Mouse (Mus musculus): ENCODE measurements around the gene Brk1. TPM values are rescaled to one million over a fixed set of nuclear protein-coding genes. Genes with fewer than 3 reads are reported as not detected.
A peak's percentile ranks its signal among the peaks of the same experiment; 100 is the strongest.

Gene Brk1
- total RNA-seq, 2 experiments from 2014 or later, result 224 to 232 TPM

DNA sequence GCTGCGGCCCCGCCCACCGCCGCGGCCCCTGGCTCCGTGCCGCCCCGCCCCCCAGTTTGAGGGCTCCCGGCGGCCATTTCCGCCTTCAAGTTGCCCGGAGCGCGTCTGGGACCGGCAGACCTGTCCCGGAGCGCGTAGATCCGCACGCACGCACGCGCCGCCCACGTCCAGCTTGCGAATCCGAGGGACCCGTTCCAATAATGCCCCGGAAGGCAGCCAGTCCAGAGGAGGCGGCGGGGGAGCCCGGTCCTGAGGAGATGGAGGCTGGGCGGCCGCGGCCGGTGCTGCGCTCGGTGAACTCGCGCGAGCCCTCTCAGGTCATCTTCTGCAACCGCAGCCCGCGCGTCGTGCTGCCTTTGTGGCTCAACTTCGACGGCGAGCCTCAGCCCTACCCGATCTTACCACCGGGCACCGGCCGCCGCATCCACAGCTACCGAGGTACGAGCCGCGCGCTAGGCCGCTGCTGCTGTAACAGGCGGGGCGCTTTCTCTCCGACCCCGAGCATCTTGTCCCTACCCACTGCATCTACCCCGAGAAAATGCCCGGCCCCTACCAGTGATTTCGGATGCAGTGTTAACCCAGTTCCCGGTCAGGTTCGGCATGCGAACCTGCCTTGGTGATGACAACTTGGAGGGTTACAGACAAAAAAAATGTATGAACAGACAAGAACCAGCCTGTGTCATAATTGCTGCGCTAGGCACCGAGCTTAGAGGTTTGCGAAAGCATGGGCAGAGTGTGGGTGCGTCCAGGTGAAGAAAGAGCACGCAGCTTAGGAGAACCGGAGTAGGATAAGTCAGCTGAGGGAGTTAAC, 19.6 kb downstream of the Brk1 start, which contains the start of gene Vhl:
Vhl (plus strand) TSS at position 19 of the 811 bp plus-strand sequence.
- peak; percentile 85 to 87 for DNase-seq

DNA sequence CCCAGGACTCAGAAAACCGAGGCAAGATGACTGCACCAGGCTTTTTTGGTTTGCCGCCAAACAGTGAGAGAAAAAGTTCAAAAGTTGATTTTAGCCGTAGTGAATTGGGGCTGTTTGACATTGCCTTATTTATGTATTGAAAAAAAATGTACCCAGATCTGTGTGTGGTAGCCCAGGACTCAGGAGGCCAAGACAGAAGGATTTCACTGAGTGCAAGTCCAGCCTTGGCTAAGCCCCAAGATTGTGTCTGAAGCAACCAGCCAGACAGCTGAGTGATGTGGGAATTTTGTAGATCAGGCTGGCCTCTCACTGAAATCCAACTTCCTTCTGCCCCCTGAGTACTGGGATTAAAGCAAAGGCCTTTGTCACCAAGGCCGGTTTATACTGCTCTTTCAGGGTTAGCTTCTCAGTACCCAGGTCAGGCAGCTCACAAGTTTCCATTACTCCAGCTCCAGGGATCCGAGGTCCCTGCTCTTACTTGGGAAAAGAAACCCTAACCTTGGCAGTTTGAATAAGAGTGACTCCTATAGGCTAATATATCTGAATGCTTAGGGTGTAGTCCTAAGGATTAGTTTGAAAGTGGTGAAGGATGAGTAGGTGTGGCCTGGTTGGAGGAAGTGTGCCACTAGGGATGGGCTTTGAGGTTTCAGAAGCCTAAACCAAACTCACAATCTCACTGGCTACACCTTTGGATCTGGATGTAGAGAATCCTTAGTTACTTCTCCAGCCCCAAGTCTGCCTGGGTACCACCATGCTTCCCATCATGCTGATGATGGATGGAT, 20.6 kb downstream of the Brk1 start:
- DNase-seq, result no peak

- DNase-seq, result no peak
Measured at GRCm38 (mm10) chr6:113630322-113630721, 25.8 kb downstream of the Brk1 start.

GRCm38 (mm10) chr6:113632863-113633262, 28.3 kb downstream of the Brk1 start:
- no peak for DNase-seq

DNA sequence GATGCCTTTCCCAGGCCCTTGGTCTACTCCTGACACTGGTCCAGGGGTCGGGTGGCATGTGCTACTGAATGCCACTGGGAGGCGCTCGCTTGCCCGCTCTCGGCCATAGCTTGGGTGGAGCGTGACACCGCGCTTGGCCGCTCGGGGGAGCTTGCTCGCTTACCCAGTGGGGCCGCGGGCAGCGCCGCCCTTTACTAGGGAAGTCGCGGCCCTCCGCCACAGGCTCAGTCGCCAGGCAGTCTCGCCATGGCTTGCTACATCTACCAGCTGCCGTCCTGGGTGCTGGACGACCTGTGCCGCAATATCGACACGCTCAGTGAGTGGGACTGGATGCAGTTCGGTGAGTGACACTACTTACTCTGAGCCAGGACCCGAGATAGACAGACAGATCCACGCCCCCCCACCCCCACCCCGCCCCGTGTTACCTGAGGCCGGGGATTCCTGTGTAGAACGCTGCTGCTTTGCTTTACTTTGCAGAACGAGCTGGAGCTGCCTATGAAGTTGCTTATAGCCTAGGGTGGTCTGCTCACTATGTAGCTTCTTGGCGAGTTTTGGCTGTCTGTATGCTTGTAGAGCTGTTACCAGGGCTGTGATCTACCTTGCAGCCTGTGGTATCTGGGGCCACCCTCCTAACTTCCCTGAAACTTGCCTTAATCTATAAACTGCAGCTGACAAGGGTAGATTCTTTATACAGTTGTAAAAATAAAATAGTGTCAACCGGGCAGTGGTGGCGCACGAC, 33.9 kb downstream of the Brk1 start, which contains the start of gene Irak2:
Irak2 (plus strand) TSS at position 166 of the 739 bp plus-strand sequence.
- peak; percentile 90 to 92 for DNase-seq

DNA sequence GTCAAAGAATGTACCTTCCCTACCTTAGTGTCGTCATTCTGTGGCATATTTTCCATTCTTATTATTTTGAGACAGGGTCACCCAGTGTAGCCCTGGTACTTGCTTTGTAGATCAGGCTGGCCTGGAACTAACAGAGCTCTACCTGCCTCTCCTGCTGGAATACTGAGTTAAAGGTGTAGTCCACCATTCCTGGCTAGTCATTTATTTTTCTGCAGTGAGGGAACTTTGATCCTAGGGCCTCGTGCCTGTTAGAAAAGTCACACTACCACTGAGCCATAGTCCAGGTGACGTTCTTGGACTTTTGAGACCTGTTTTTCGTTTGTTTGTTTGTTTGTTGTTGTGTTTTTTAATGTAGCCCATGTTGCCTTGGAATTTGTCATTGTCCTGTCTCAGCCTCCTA, 34.6 kb downstream of the Brk1 start:
- DNase-seq, result no peak

- DNase-seq, result no peak
Measured at GRCm38 (mm10) chr6:113642605-113643004, 38.0 kb downstream of the Brk1 start.

- DNase-seq, result no peak
Measured at GRCm38 (mm10) chr6:113643021-113643420, 38.4 kb downstream of the Brk1 start.

- no peak for DNase-seq
Measured at GRCm38 (mm10) chr6:113643967-113644366, 39.4 kb downstream of the Brk1 start.

GRCm38 (mm10) chr6:113644808-113645207, 40.2 kb downstream of the Brk1 start:
- no peak for DNase-seq

GRCm38 (mm10) chr6:113649346-113650196, 45.0 kb downstream of the Brk1 start:
- no peak for DNase-seq

DNA sequence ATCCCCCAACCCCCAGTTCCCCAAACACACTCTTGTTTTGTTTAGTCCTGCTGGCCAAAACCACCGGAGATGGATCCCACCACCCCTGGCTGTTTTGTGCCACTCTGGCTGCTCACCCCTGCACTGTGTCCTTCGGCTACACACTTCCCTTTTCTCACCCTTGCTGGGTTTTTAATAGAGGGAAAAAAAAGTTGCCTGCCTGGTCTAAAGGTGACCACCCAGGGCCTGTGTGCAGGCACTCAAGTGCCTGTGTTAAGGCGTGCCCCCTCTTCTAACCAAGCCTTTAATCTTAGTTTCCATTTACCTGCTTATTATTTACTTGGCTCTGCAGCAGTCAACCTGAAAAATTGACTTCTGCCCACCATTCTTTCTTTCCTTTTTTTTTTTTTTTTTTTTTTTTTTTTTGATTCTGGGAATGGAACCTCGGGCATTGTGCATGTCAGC, 45.6 kb downstream of the Brk1 start:
- no peak for DNase-seq

DNA sequence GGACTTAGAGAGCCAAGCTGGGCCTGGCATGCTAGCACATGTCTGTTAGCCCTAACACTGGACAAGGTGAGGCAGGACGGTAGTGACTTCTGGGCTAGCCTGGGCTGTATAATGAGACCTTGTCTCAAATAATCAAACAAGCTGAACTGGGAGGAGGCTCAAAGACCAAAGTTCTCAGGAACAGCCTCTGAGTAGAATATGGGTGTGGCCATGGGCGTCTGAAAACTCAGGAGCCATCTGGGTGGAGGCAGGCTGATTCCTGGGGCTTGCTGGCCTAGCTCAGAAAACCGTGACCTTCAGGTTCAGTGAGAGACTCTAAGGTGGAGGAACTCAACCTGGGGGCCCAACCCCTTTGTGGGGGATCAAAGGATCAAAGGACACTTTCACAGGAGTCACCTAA, 47.1 kb downstream of the Brk1 start:
- DNase-seq, result no peak

- no peak for DNase-seq
Measured at GRCm38 (mm10) chr6:113653551-113653950, 49.0 kb downstream of the Brk1 start.

DNA sequence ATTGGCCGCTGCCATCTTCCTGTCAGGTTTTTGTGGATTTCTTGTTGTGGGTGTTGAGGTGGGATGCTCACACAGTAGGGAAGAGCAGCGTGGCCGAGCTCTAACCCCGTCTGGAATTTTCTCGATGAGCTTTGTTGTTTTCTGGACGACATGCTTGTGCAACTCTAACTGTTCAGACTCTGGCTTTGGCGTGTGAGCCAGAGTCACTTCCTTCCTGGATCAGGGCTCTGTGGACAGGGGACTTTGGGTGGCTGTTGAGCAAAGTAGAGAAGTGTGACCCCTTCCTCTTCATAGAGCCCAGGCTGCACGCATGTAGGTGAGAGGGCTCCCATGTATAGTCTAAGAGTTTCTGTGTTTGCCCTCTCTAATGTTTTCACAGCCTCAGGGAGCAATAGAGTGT, 49.5 kb downstream of the Brk1 start:
- no peak for DNase-seq

GRCm38 (mm10) chr6:113654753-113655397, 50.3 kb downstream of the Brk1 start:
- DNase-seq, result no peak

- no peak for DNase-seq
Measured at GRCm38 (mm10) chr6:113655475-113655874, 50.9 kb downstream of the Brk1 start.

GRCm38 (mm10) chr6:113656847-113657246, 52.3 kb downstream of the Brk1 start:
- DNase-seq, result no peak

GRCm38 (mm10) chr6:113658226-113658625, 53.7 kb downstream of the Brk1 start:
- DNase-seq, result no peak

DNA sequence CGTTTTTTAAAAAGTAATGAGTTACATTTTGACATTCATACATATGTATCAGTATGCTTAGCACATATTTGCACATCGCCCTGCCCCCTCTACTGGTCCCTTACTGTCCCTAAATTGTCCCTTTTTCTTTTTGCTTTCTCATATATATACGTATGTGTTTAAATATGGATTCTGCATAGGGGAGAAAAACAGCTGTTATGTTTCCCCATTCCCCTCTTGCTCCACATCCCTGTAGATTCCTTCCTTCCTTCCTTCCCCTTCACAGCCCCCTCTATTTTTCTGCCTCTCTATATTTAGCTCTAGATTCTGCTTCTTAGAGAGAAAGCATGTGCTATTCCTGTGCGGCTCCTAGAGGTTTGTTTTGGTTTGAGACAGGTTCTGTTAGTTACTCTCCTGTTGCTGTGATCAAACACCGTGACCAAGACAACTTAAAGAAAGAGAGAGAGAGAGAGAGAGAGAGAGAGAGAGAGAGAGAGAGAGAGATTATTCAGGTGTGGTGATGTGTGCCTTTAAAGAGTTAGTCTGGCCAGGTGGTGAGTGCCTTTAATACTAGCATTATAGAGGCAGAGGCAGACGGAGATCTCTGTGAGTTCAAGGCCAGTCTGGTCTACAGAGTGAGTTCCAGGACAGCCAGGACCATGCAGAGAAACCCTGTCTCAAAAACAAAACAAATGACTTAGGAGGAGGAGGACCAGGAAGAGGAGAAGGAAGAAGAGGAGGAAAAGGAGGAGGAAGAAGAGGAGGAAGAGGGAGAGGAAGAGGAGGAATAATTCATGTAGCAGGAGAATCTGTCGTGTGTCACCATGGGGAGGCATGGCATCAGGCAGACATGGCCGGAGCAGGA, 55.3 kb downstream of the Brk1 start:
- DNase-seq, result no peak

Measured in layer of hippocampus, postnatal 36 days (tissue).